Mouse (Mus musculus) CH12.LX (cell line): ENCODE data around the gene Nrd1.

Experiments
- CTCF ChIP-seq, 2 experiments: IDR thresholded peaks in 1 of 2; conservative IDR thresholded peaks in 1 of 2; 2 replicates each; pipeline ENCODE4 v1.5.1; 2011 to 2012; ENCODE audit warnings: low read depth in 2 of 2, low read length in 2 of 2, improper control_type of control experiment in 1 of 2, inconsistent platforms in 1 of 2, mild to moderate bottlenecking in 1 of 2, moderate library complexity in 1 of 2
- EP300 ChIP-seq: IDR thresholded peaks from 2 replicates; pipeline ENCODE4 v1.6.1; 2011; ENCODE audit warnings: low read length, improper control_type of control experiment
- HCFC1 ChIP-seq: IDR thresholded peaks from 2 replicates; pipeline ENCODE4 v1.6.1; 2012; ENCODE audit warnings: low read depth, mild to moderate bottlenecking, inconsistent platforms, low read length, improper control_type of control experiment
- JUN ChIP-seq: IDR thresholded peaks from 2 replicates; pipeline ENCODE4 v1.6.1; 2011; ENCODE audit warnings: low read depth, mild to moderate bottlenecking, low read length, improper control_type of control experiment, moderate library complexity; ENCODE audit not compliant: insufficient read depth
- MAX ChIP-seq: IDR thresholded peaks from 2 replicates; pipeline ENCODE4 v1.6.1; 2011; ENCODE audit warnings: low read length, improper control_type of control experiment
- POLR2A ChIP-seq: IDR thresholded peaks from 2 replicates; pipeline ENCODE4 v1.6.1; 2011; ENCODE audit warnings: low read depth, mild to moderate bottlenecking, improper control_type of control experiment, low read length
- POLR2AphosphoS2 ChIP-seq: IDR thresholded peaks from 2 replicates; pipeline ENCODE4 v1.6.1; 2011; ENCODE audit warnings: low read depth, low read length, improper control_type of control experiment
- RCOR1 ChIP-seq: conservative IDR thresholded peaks from 2 replicates; pipeline ENCODE4 v1.6.1; 2012; ENCODE audit warnings: low read depth, mild to moderate bottlenecking, inconsistent platforms, low read length, improper control_type of control experiment
- SMC3 ChIP-seq: IDR thresholded peaks from 2 replicates; pipeline ENCODE4 v1.6.1; 2011; ENCODE audit warnings: low read depth, low read length, improper control_type of control experiment
- ZC3H11A ChIP-seq: IDR thresholded peaks from 2 replicates; pipeline ENCODE4 v1.6.1; 2012; ENCODE audit warnings: low read depth, mild to moderate bottlenecking, inconsistent platforms, low read length, improper control_type of control experiment

DNA sequence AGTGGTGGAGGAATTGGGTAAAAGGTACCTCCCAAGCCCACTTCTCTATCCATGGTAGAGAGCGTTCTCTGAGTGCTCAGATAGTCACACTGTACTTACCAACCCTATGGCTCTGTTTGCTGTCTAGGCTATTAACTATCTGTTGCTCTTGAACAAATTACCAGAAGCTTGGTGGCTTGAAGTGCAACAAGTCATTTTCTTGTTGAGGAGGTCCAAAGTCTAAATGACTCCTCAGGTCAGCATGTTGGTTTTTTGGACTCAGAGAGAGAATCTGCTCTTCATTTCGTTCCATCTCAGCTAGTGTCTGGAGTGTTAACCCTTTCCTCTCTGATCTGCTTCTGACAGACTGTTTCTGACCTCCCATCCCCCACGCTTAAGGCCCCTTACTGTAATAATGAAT lies 24.6 kb downstream of the Nrd1 start:
- TF ChIP-seq POLR2A (no peak), RCOR1 (no peak), JUN (no peak), CTCF (conservative IDR thresholded peaks at IDR 0.05 in 1 of 2, IDR thresholded peaks at IDR 0.05 in 1 of 2; ENCODE audit: low read depth in 2 of 2, low read length in 2 of 2) (no peak), HCFC1 (no peak), EP300 (no peak), MAX (no peak), ZC3H11A (no peak), POLR2AphosphoS2 (no peak), SMC3 (no peak)
